Mouse (Mus musculus): ENCODE measurements around the gene App.
A peak's percentile ranks its signal among the peaks of the same experiment; 100 is the strongest.

The App gene

GRCm38 (mm10) chr16:85173373-85174081 is at the start of gene App:
TSS of gene App (minus strand) at chr16:85173766.
- ATAC-seq (ENCODE audit: insufficient number of reproducible peaks, low FRiP score, low TSS enrichment), result peak; percentile 66

GRCm38 (mm10) chr16:85215846-85216245 is 42.3 kb upstream of the App start:
- ATAC-seq (ENCODE audit: insufficient number of reproducible peaks, low FRiP score, low TSS enrichment), result no peak

GRCm38 (mm10) chr16:85215173-85215572 is 41.6 kb upstream of the App start:
- ATAC-seq (ENCODE audit: insufficient number of reproducible peaks, low FRiP score, low TSS enrichment), result no peak

GRCm38 (mm10) chr16:85195622-85196021 is 22.1 kb upstream of the App start:
- no peak for ATAC-seq (ENCODE audit: insufficient number of reproducible peaks, low FRiP score, low TSS enrichment)

- no peak for ATAC-seq (ENCODE audit: insufficient number of reproducible peaks, low FRiP score, low TSS enrichment)
These were observed 21.6 kb upstream of the App start for GRCm38 (mm10) chr16:85195167-85195566.

- no peak for ATAC-seq (ENCODE audit: insufficient number of reproducible peaks, low FRiP score, low TSS enrichment)
These were observed 7.9 kb upstream of the App start for GRCm38 (mm10) chr16:85181502-85181901.

GRCm38 (mm10) chr16:85180710-85181109 is 7.1 kb upstream of the App start:
- no peak for ATAC-seq (ENCODE audit: insufficient number of reproducible peaks, low FRiP score, low TSS enrichment)

- ATAC-seq (ENCODE audit: insufficient number of reproducible peaks, low FRiP score, low TSS enrichment), result no peak
These were observed 3.1 kb upstream of the App start for GRCm38 (mm10) chr16:85176666-85177065.

GRCm38 (mm10) chr16:85172571-85173372 is 794 bp downstream of the App start:
- peak; percentile 26 for ATAC-seq (ENCODE audit: insufficient number of reproducible peaks, low FRiP score, low TSS enrichment)

GRCm38 (mm10) chr16:85171976-85172570 is 1.5 kb downstream of the App start:
- 0 out of 2 replicates have a peak, but pooled peaks have one; percentile 8 for ATAC-seq (ENCODE audit: insufficient number of reproducible peaks, low FRiP score, low TSS enrichment)

- ATAC-seq (ENCODE audit: insufficient number of reproducible peaks, low FRiP score, low TSS enrichment), result no peak
These were observed 2.6 kb downstream of the App start for GRCm38 (mm10) chr16:85170826-85171510.

- ATAC-seq (ENCODE audit: insufficient number of reproducible peaks, low FRiP score, low TSS enrichment), result peak; percentile 39
These were observed 4.7 kb downstream of the App start for GRCm38 (mm10) chr16:85168821-85169220.

GRCm38 (mm10) chr16:85166205-85166604 is 7.4 kb downstream of the App start:
- no peak for ATAC-seq (ENCODE audit: insufficient number of reproducible peaks, low FRiP score, low TSS enrichment)

- ATAC-seq (ENCODE audit: insufficient number of reproducible peaks, low FRiP score, low TSS enrichment), result peak; percentile 83
These were observed 7.9 kb downstream of the App start for GRCm38 (mm10) chr16:85165631-85166030.

GRCm38 (mm10) chr16:85165177-85165576 is 8.4 kb downstream of the App start:
- ATAC-seq (ENCODE audit: insufficient number of reproducible peaks, low FRiP score, low TSS enrichment), result no peak

GRCm38 (mm10) chr16:85162779-85163178 is 10.8 kb downstream of the App start:
- ATAC-seq (ENCODE audit: insufficient number of reproducible peaks, low FRiP score, low TSS enrichment), result no peak

GRCm38 (mm10) chr16:85160140-85160539 is 13.4 kb downstream of the App start:
- ATAC-seq (ENCODE audit: insufficient number of reproducible peaks, low FRiP score, low TSS enrichment), result no peak

- no peak for ATAC-seq (ENCODE audit: insufficient number of reproducible peaks, low FRiP score, low TSS enrichment)
These were observed 15.6 kb downstream of the App start for GRCm38 (mm10) chr16:85157796-85158546.

GRCm38 (mm10) chr16:85157156-85157555 is 16.4 kb downstream of the App start:
- ATAC-seq (ENCODE audit: insufficient number of reproducible peaks, low FRiP score, low TSS enrichment), result no peak

GRCm38 (mm10) chr16:85155836-85156235 is 17.7 kb downstream of the App start:
- ATAC-seq (ENCODE audit: insufficient number of reproducible peaks, low FRiP score, low TSS enrichment), result no peak
